Mouse (Mus musculus): ENCODE measurements around the gene Nemf.

DNA sequence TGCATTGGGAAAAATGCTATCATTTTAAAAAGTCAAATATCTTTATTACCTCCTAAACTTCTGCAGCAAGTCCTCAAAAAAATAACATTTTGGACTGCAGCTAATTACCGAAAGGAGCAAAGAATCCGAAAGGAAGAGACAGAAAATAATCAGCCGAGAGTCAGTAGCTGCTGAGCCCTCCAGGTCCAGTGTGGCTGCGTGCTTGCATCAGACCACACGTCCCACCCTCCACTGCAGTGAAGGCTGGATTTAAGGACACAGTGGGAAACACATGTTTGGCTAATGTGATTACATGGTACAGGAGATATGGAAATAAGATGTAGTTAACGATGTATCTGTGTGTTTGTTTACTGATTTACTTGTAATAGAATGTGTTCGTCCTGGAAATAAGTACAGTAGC, 73.8 kb downstream of the Nemf start:
- TF ChIP-seq CTCF (IDR thresholded peaks at IDR 0.05; ENCODE audit: control insufficient read depth, insufficient read depth, low read length) (no peak), POLR2A (IDR thresholded peaks at IDR 0.05; ENCODE audit: borderline replicate concordance, control insufficient read depth, low read depth, low read length) (no peak)

All from bone marrow, adult 2 months (tissue).